17 mouse cellular contexts compared by ENCODE assay signal in the genomic region with DNA sequence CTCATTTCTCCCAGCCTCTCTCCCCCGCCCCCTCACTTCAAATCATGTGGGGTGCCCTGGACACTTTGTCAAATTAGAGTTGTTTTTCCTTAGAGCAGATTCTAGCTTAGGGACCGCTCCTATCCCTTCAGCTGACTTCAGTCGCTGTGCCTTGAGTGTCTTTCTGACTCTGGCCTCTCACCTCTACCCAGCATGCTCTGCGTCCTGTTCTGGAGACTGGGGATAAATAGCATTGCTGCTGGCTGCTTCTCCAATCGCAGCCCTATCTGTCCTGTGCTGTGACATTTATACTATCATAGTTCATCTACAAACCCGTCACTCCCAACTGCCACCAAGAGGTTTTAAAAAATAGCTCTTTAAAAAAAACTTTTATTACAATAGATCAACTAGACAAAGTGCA. TPM values are rescaled to one million over a fixed set of nuclear protein-coding genes. Genes with fewer than 3 reads are reported as not detected.
DNase-seq lines count a peak whose midpoint lies in the region; ATAC-seq and TF ChIP-seq lines count a peak whose summit lies in the region.
"Had no signal": no experiment of that assay in that cellular context is flagged by ENCODE, and none has a peak within 500 bp of the region (broad histone marks: within the 10 kb centered on the region; RNA-seq: fewer than 3 reads in every experiment).

No protein-coding gene starts in this region.

- ATAC-seq in forebrain, embryonic 16.5 days: no peak
- peak; percentile 5; the same call in 1 of the 2 replicates for ATAC-seq in liver, embryonic 14.5 days (ENCODE audit: insufficient read depth)
- no peak for ATAC-seq in hindbrain, embryonic 14.5 days (ENCODE audit: low FRiP score)
- no peak for ATAC-seq in midbrain, embryonic 13.5 days
- ATAC-seq in forebrain, embryonic 14.5 days: no peak
- ATAC-seq: Patski had no signal

- H3K27ac ChIP-seq in forebrain, embryonic 10.5 days: 0 out of 2 replicates have a peak overlapping the region, but pooled peaks have one; percentile 21
- H3K27ac ChIP-seq in forebrain, embryonic 16.5 days (ENCODE audit: low read length): no peak overlapping the region
- peak overlapping the region; percentile 54 for H3K27ac ChIP-seq in liver, embryonic 14.5 days
- H3K27ac ChIP-seq in hindbrain, embryonic 14.5 days: no peak overlapping the region
- no peak overlapping the region for H3K27ac ChIP-seq in midbrain, embryonic 13.5 days
- no peak overlapping the region for H3K27ac ChIP-seq in forebrain, embryonic 14.5 days (ENCODE audit: low read depth, low read length)
- H3K27ac ChIP-seq: hindbrain, embryonic 15.5 days; layer of hippocampus, adult 2 months had no signal

- no peak for DNase-seq in forebrain, embryonic 10.5 days (ENCODE audit: extremely low spot score, low spot score)
- peak; percentile 51 for DNase-seq in ZHBTc4 (ENCODE audit: low read depth, low spot score)
- DNase-seq in liver, embryonic 14.5 days (ENCODE audit: low read depth in 3 of 3, low spot score in 3 of 3): peak; percentile 66 to 71 (median 70)
- DNase-seq in hindbrain, embryonic 14.5 days (ENCODE audit: low spot score): no peak
- DNase-seq in forebrain, embryonic 14.5 days (ENCODE audit: low spot score): no peak
- DNase-seq: adrenal gland, adult 8-10 months; B cell, adult 2 months; cerebellum, adult 11 months; kidney, adult 18-20 months; right cerebral cortex, postnatal 4 days had no signal

- no peak for TF ChIP-seq CTCF in E14TG2a.4 (conservative IDR thresholded peaks at IDR 0.05; ENCODE audit: low read length)
- TF ChIP-seq CTCF in liver, embryonic 14.5 days (IDR thresholded peaks at IDR 0.05; ENCODE audit: low read depth): no peak; the same call in 1 of the 2 replicates

- 61% methylated on average over 6 of the region's 6 CpGs for WGBS in forebrain, embryonic 10.5 days
- WGBS in forebrain, embryonic 16.5 days: 61% methylated on average over 6 of the region's 6 CpGs
- 17% methylated on average over 6 of the region's 6 CpGs for WGBS in liver, embryonic 14.5 days (ENCODE audit: insufficient replicate concordance)
- WGBS in hindbrain, embryonic 14.5 days: 47% methylated on average over 6 of the region's 6 CpGs
- WGBS in midbrain, embryonic 13.5 days: 53% methylated on average over 6 of the region's 6 CpGs
- 60% methylated on average over 6 of the region's 6 CpGs for WGBS in forebrain, embryonic 14.5 days

- peaks cover 45% of the 10 kb centered on the region for H3K4me1 ChIP-seq in forebrain, embryonic 10.5 days
- H3K4me1 ChIP-seq in forebrain, embryonic 16.5 days (replicated peaks; ENCODE audit: control insufficient read depth, insufficient read depth, low read length): peaks cover 15% of the 10 kb centered on the region
- peaks cover 41% of the 10 kb centered on the region for H3K4me1 ChIP-seq in E14TG2a.4 (replicated peaks; ENCODE audit: low read depth, low read length)
- H3K4me1 ChIP-seq in liver, embryonic 14.5 days (replicated peaks; ENCODE audit: control insufficient read depth in 2 of 2, insufficient read depth in 2 of 2, low read length in 1 of 2): peaks cover 23 to 26% of the 10 kb centered on the region in 2 experiments
- peaks cover 15% of the 10 kb centered on the region for H3K4me1 ChIP-seq in hindbrain, embryonic 14.5 days (replicated peaks; ENCODE audit: control insufficient read depth, insufficient read depth, low read length)
- H3K4me1 ChIP-seq in midbrain, embryonic 13.5 days (replicated peaks): peaks cover 18% of the 10 kb centered on the region
- peaks cover 14% of the 10 kb centered on the region for H3K4me1 ChIP-seq in forebrain, embryonic 14.5 days (ENCODE audit: control insufficient read depth, insufficient read depth, low read length)

- H3K9me3 ChIP-seq in forebrain, embryonic 10.5 days: no peaks in the 10 kb centered on the region
- H3K9me3 ChIP-seq in forebrain, embryonic 16.5 days (ENCODE audit: control insufficient read depth, low read length): no peaks in the 10 kb centered on the region
- H3K9me3 ChIP-seq in E14TG2a.4 (ENCODE audit: low read length): no peaks in the 10 kb centered on the region
- H3K9me3 ChIP-seq in liver, embryonic 14.5 days (ENCODE audit: control insufficient read depth, low read length): no peaks in the 10 kb centered on the region
- no peaks in the 10 kb centered on the region for H3K9me3 ChIP-seq in hindbrain, embryonic 14.5 days (ENCODE audit: control insufficient read depth, low read length)
- no peaks in the 10 kb centered on the region for H3K9me3 ChIP-seq in midbrain, embryonic 13.5 days
- H3K9me3 ChIP-seq in forebrain, embryonic 14.5 days (replicated peaks; ENCODE audit: control insufficient read depth, low read length): no peaks in the 10 kb centered on the region
- H3K9me3 ChIP-seq: hindbrain, embryonic 15.5 days had no signal

- peak; percentile 38; the same call in 1 of the 2 replicates for TF ChIP-seq EP300 in liver, embryonic 14.5 days (IDR thresholded peaks at IDR 0.05; ENCODE audit: low read depth)

- H3K4me3 ChIP-seq in forebrain, embryonic 10.5 days: no peak overlapping the region
- no peak overlapping the region for H3K4me3 ChIP-seq in forebrain, embryonic 16.5 days (replicated peaks; ENCODE audit: low read length)
- peak overlapping the region; percentile 43 for H3K4me3 ChIP-seq in E14TG2a.4 (replicated peaks; ENCODE audit: low read length)
- H3K4me3 ChIP-seq in liver, embryonic 14.5 days (ENCODE audit: insufficient read depth in 1 of 2, low read depth in 2 of 2, low read length in 2 of 2): no peak overlapping the region
- H3K4me3 ChIP-seq in hindbrain, embryonic 14.5 days (replicated peaks; ENCODE audit: low read length): no peak overlapping the region
- H3K4me3 ChIP-seq in midbrain, embryonic 13.5 days (replicated peaks): no peak overlapping the region
- no peak overlapping the region for H3K4me3 ChIP-seq in forebrain, embryonic 14.5 days (ENCODE audit: low read depth, low read length)
- H3K4me3 ChIP-seq: hindbrain, embryonic 15.5 days; layer of hippocampus, adult 2 months had no signal

- no peak overlapping the region for H3K4me2 ChIP-seq in forebrain, embryonic 16.5 days (ENCODE audit: low read length)
- peak overlapping the region; percentile 56 for H3K4me2 ChIP-seq in liver, embryonic 14.5 days (ENCODE audit: low read depth)
- no peak overlapping the region for H3K4me2 ChIP-seq in hindbrain, embryonic 14.5 days (replicated peaks)
- no peak overlapping the region for H3K4me2 ChIP-seq in midbrain, embryonic 13.5 days (replicated peaks)
- no peak overlapping the region for H3K4me2 ChIP-seq in forebrain, embryonic 14.5 days (ENCODE audit: low read length)
- H3K4me2 ChIP-seq: hindbrain, embryonic 15.5 days; lung, embryonic 14.5 days had no signal

- no peak overlapping the region for H3K9ac ChIP-seq in forebrain, embryonic 16.5 days (replicated peaks; ENCODE audit: low read depth, low read length)
- H3K9ac ChIP-seq in liver, embryonic 14.5 days (replicated peaks): peak overlapping the region; percentile 15; the same call in 1 of the 2 replicates
- H3K9ac ChIP-seq in hindbrain, embryonic 14.5 days: no peak overlapping the region
- no peak overlapping the region for H3K9ac ChIP-seq in midbrain, embryonic 13.5 days (replicated peaks)
- no peak overlapping the region for H3K9ac ChIP-seq in forebrain, embryonic 14.5 days (ENCODE audit: low read length)
- H3K9ac ChIP-seq: hindbrain, embryonic 15.5 days; lung, embryonic 14.5 days had no signal

- H3K27me3 ChIP-seq in forebrain, embryonic 10.5 days (ENCODE audit: poor library complexity, severe bottlenecking): no peaks in the 10 kb centered on the region
- H3K27me3 ChIP-seq in forebrain, embryonic 16.5 days (replicated peaks; ENCODE audit: control insufficient read depth, insufficient read depth, low read length): no peaks in the 10 kb centered on the region
- H3K27me3 ChIP-seq in E14TG2a.4 (ENCODE audit: insufficient read depth, low read length): no peaks in the 10 kb centered on the region
- H3K27me3 ChIP-seq in liver, embryonic 14.5 days (ENCODE audit: control insufficient read depth, insufficient read depth, low read length): no peaks in the 10 kb centered on the region
- H3K27me3 ChIP-seq in hindbrain, embryonic 14.5 days (ENCODE audit: control insufficient read depth, insufficient read depth, low read length): no peaks in the 10 kb centered on the region
- H3K27me3 ChIP-seq in midbrain, embryonic 13.5 days: no peaks in the 10 kb centered on the region
- H3K27me3 ChIP-seq in forebrain, embryonic 14.5 days (replicated peaks; ENCODE audit: control insufficient read depth, insufficient read depth, low read length): no peaks in the 10 kb centered on the region
- H3K27me3 ChIP-seq: hindbrain, embryonic 15.5 days; Patski had no signal

- H3K36me3 ChIP-seq in forebrain, embryonic 10.5 days (replicated peaks): no peaks in the 10 kb centered on the region
- H3K36me3 ChIP-seq in forebrain, embryonic 16.5 days (ENCODE audit: control insufficient read depth, insufficient read depth): no peaks in the 10 kb centered on the region
- no peaks in the 10 kb centered on the region; the same call in 1 of the 2 replicates for H3K36me3 ChIP-seq in E14TG2a.4 (ENCODE audit: insufficient read depth, low read length)
- peaks cover 3% of the 10 kb centered on the region for H3K36me3 ChIP-seq in liver, embryonic 14.5 days (replicated peaks; ENCODE audit: control insufficient read depth, insufficient read depth, low read depth)
- no peaks in the 10 kb centered on the region for H3K36me3 ChIP-seq in hindbrain, embryonic 14.5 days (replicated peaks; ENCODE audit: control insufficient read depth, insufficient read depth)
- H3K36me3 ChIP-seq in midbrain, embryonic 13.5 days: no peaks in the 10 kb centered on the region
- H3K36me3 ChIP-seq in forebrain, embryonic 14.5 days (ENCODE audit: control insufficient read depth, insufficient read depth, low read length): no peaks in the 10 kb centered on the region
- H3K36me3 ChIP-seq: hindbrain, embryonic 15.5 days had no signal

RNA-seq across cellular contexts. Expression of gene Gclm, which starts 2.5 kb away (rescaled TPM):
- polyA plus RNA-seq in forebrain, embryonic 10.5 days (2016; fragmentation: Nextera tagmentation; extraction: Ambion mirVana): 42.8 and 45.1 TPM in 2 replicates
- 51.2 TPM in 2 replicates for polyA plus RNA-seq in forebrain, embryonic 16.5 days (2015; fragmentation: Nextera tagmentation; extraction: Ambion mirVana)
- 95.7 and 140 TPM in 2 replicates for polyA plus RNA-seq in liver, embryonic 14.5 days (2012; rRNA removed)
- polyA plus RNA-seq in liver, embryonic 14.5 days (2014; fragmentation: Nextera tagmentation; extraction: Ambion mirVana): 360 and 422 TPM in 2 replicates
- polyA plus RNA-seq in hindbrain, embryonic 14.5 days (2014; fragmentation: Nextera tagmentation; extraction: Ambion mirVana): 56.6 and 61.4 TPM in 2 replicates
- polyA plus RNA-seq in midbrain, embryonic 13.5 days (2015; fragmentation: Nextera tagmentation; extraction: Ambion mirVana): 39.7 and 45.2 TPM in 2 replicates
- polyA plus RNA-seq in forebrain, embryonic 14.5 days (2014; fragmentation: Nextera tagmentation; extraction: Ambion mirVana): 34.7 and 36.7 TPM in 2 replicates

RNA-seq across cellular contexts. Expression of gene Dnttip2, which starts 31.3 kb away (rescaled TPM):
- polyA plus RNA-seq in forebrain, embryonic 10.5 days (2016; fragmentation: Nextera tagmentation; extraction: Ambion mirVana): 96.1 and 101 TPM in 2 replicates
- 51.9 and 59.4 TPM in 2 replicates for polyA plus RNA-seq in forebrain, embryonic 16.5 days (2015; fragmentation: Nextera tagmentation; extraction: Ambion mirVana)
- polyA plus RNA-seq in liver, embryonic 14.5 days (2012; rRNA removed): 12.2 and 24.0 TPM in 2 replicates
- polyA plus RNA-seq in liver, embryonic 14.5 days (2014; fragmentation: Nextera tagmentation; extraction: Ambion mirVana): 36.5 and 37.0 TPM in 2 replicates
- 47.9 and 48.3 TPM in 2 replicates for polyA plus RNA-seq in hindbrain, embryonic 14.5 days (2014; fragmentation: Nextera tagmentation; extraction: Ambion mirVana)
- 62.9 and 68.4 TPM in 2 replicates for polyA plus RNA-seq in midbrain, embryonic 13.5 days (2015; fragmentation: Nextera tagmentation; extraction: Ambion mirVana)
- polyA plus RNA-seq in forebrain, embryonic 14.5 days (2014; fragmentation: Nextera tagmentation; extraction: Ambion mirVana): 60.5 and 61.0 TPM in 2 replicates

RNA-seq across cellular contexts. Expression of gene Bcar3, which starts 51.1 kb away (rescaled TPM):
- 15.7 and 16.2 TPM in 2 replicates for polyA plus RNA-seq in forebrain, embryonic 10.5 days (2016; fragmentation: Nextera tagmentation; extraction: Ambion mirVana)
- polyA plus RNA-seq in forebrain, embryonic 16.5 days (2015; fragmentation: Nextera tagmentation; extraction: Ambion mirVana): 5.3 and 5.6 TPM in 2 replicates
- polyA plus RNA-seq in liver, embryonic 14.5 days (2012; rRNA removed): 3.5 and 4.2 TPM in 2 replicates
- 3.1 and 3.5 TPM in 2 replicates for polyA plus RNA-seq in liver, embryonic 14.5 days (2014; fragmentation: Nextera tagmentation; extraction: Ambion mirVana)
- 5.2 and 6.2 TPM in 2 replicates for polyA plus RNA-seq in hindbrain, embryonic 14.5 days (2014; fragmentation: Nextera tagmentation; extraction: Ambion mirVana)
- 8.0 and 8.9 TPM in 2 replicates for polyA plus RNA-seq in midbrain, embryonic 13.5 days (2015; fragmentation: Nextera tagmentation; extraction: Ambion mirVana)
- 4.2 and 6.8 TPM in 2 replicates for polyA plus RNA-seq in forebrain, embryonic 14.5 days (2014; fragmentation: Nextera tagmentation; extraction: Ambion mirVana)

Comparison
In these comparisons a context has a peak if more than half of its experiments do, and no peak if none do; other contexts are left out.
1. H3K27ac ChIP-seq: peak in forebrain, embryonic 10.5 days (single experiment) and liver, embryonic 14.5 days (single experiment); none in forebrain, embryonic 16.5 days (single experiment), hindbrain, embryonic 14.5 days (single experiment), midbrain, embryonic 13.5 days (single experiment) and forebrain, embryonic 14.5 days (single experiment).
2. DNase-seq: peak in ZHBTc4 (single experiment) and liver, embryonic 14.5 days (3 of 3); none in forebrain, embryonic 10.5 days (single experiment), hindbrain, embryonic 14.5 days (single experiment) and forebrain, embryonic 14.5 days (single experiment).